Mouse (Mus musculus) hindbrain, embryonic 15.5 days (tissue): ENCODE measurements around the gene Hspg2. TPM values are rescaled to one million over a fixed set of nuclear protein-coding genes. Genes with fewer than 3 reads are reported as not detected.
"Not testable (repeated sequence)": the region's sequence is repeated elsewhere in the genome, so short reads cannot be mapped to it uniquely, and the experiment has no call there.

Source experiments
- ATAC-seq: fragments of 200-750 bp; cut with Nextera tagmentation; 2 replicates; pipeline ENCODE4 v1.8.0; 2017; ENCODE audit warnings: low read depth, moderate number of reproducible peaks, moderate TSS enrichment; ENCODE audit not compliant: low FRiP score
- H3K27ac ChIP-seq: fragments of 300-500 bp; sonication (generic); replicated peaks from 2 replicates; pipeline ENCODE4 v1.5.1; 2015; ENCODE audit warnings: mild to moderate bottlenecking, inconsistent platforms
- H3K27me3 ChIP-seq: fragments of 300-500 bp; sonication (generic); 2 replicates; pipeline ENCODE4 v1.6.1; 2015; ENCODE audit warnings: control low read depth, inconsistent platforms
- H3K36me3 ChIP-seq: fragments of 300-500 bp; sonication (generic); 2 replicates; pipeline ENCODE4 v1.6.1; 2015; ENCODE audit warnings: control low read depth, inconsistent platforms
- H3K4me1 ChIP-seq: fragments of 300-500 bp; sonication (generic); replicated peaks from 2 replicates; pipeline ENCODE4 v1.6.1; 2015; ENCODE audit warnings: control low read depth, inconsistent platforms
- H3K4me2 ChIP-seq: fragments of 300-500 bp; sonication (generic); 2 replicates; pipeline ENCODE4 v1.6.1; 2015; ENCODE audit warnings: moderate library complexity, mild to moderate bottlenecking, inconsistent platforms
- H3K4me3 ChIP-seq: fragments of 300-500 bp; sonication (generic); 2 replicates; pipeline ENCODE4 v1.5.1; 2015; ENCODE audit warnings: mild to moderate bottlenecking, inconsistent platforms
- H3K9ac ChIP-seq: fragments of 300-500 bp; sonication (generic); 2 replicates; pipeline ENCODE4 v1.6.1; 2015; ENCODE audit warnings: inconsistent platforms
- H3K9me3 ChIP-seq: fragments of 300-500 bp; sonication (generic); 2 replicates; pipeline ENCODE4 v1.6.1; 2016; ENCODE audit warnings: control low read depth, inconsistent platforms
- WGBS: fragments of 180-500 bp; shearing (Covaris S2); methylation state at CpG from one replicate; pipeline ENCODE4 v1.1.7; 2015; 5-methylcytosine and 5-hydroxymethylcytosine counted together
- polyA plus RNA-seq: library from polyadenylated mRNA; unstranded; fragments of >200 nt; fragmentation: Nextera tagmentation; extraction: Ambion mirVana; gene quantifications from 2 replicates; pipeline ENCODE4 v1.2.1, GENCODE M21; 2015

Hspg2 gene
- polyA plus RNA-seq, 1 experiment from 2014 or later, result 6.9 TPM

- Histone ChIP-seq H3K4me1 (no peaks in the 10 kb centered on the region), H3K4me3 (no peak overlapping the region), H3K36me3 (no peaks in the 10 kb centered on the region), H3K9me3 (no peaks in the 10 kb centered on the region), H3K27me3 (no peaks in the 10 kb centered on the region), H3K9ac (no peak overlapping the region), H3K27ac (no peak overlapping the region), H3K4me2 (no peak overlapping the region)
- 85% methylated on average over 16 of the region's 16 CpGs for WGBS
- ATAC-seq, result no peak
These were observed 88.2 kb downstream of the Hspg2 start for GRCm38 (mm10) chr4:137556673-137557210.

GRCm38 (mm10) chr4:137569873-137570272 is 101.3 kb downstream of the Hspg2 start:
- Histone ChIP-seq H3K9me3 (no peaks in the 10 kb centered on the region), H3K36me3 (no peaks in the 10 kb centered on the region), H3K9ac (no peak overlapping the region), H3K27ac (no peak overlapping the region), H3K4me3 (no peak overlapping the region), H3K4me2 (no peak overlapping the region), H3K4me1 (no peaks in the 10 kb centered on the region), H3K27me3 (no peaks in the 10 kb centered on the region)
- 73% methylated on average over 9 of the region's 9 CpGs for WGBS
- no peak for ATAC-seq

- H3K9me3 ChIP-seq, result no peaks in the 10 kb centered on the region
- ATAC-seq, result no peak
- no peak within 1 kb of the TSS for H3K4me3 ChIP-seq
- H3K27me3 ChIP-seq, result peaks cover 11% of the 10 kb centered on the region
- no peaks in the 10 kb centered on the region for H3K36me3 ChIP-seq
- H3K4me2 ChIP-seq, result no peak within 1 kb of the TSS
- WGBS, result 88% methylated on average over 10 of the region's 10 CpGs
- no peak within 1 kb of the TSS for H3K9ac ChIP-seq
- no peak within 1 kb of the TSS for H3K27ac ChIP-seq
- peaks cover 4% of the 10 kb centered on the region; the same call in 1 of the 2 replicates for H3K4me1 ChIP-seq
These were observed 105.9 kb downstream of the Hspg2 start, which contains the start of gene Ldlrad2 for GRCm38 (mm10) chr4:137574469-137574868. Ldlrad2 (minus strand) TSS chr4:137574569.

- H3K9me3 ChIP-seq, result no peaks in the 10 kb centered on the region
- no peak for ATAC-seq
- no peaks in the 10 kb centered on the region for H3K36me3 ChIP-seq
- H3K4me1 ChIP-seq, result peaks cover 4% of the 10 kb centered on the region; the same call in 1 of the 2 replicates
- no peak overlapping the region for H3K27ac ChIP-seq
- H3K9ac ChIP-seq, result no peak overlapping the region
- peaks cover 17% of the 10 kb centered on the region for H3K27me3 ChIP-seq
- H3K4me2 ChIP-seq, result no peak overlapping the region
- H3K4me3 ChIP-seq, result no peak overlapping the region
- WGBS, result 97% methylated on average over 12 of the region's 12 CpGs
These were observed 108.9 kb downstream of the Hspg2 start for GRCm38 (mm10) chr4:137577486-137577885.

- peaks cover 4% of the 10 kb centered on the region; the same call in 1 of the 2 replicates for H3K4me1 ChIP-seq
- WGBS, result 2% methylated on average over 39 of the region's 39 CpGs
- ATAC-seq, result no peak
- peak overlapping the region; percentile 14; the same call in 1 of the 2 replicates for H3K9ac ChIP-seq
- peak overlapping the region; percentile 60 for H3K4me2 ChIP-seq
- H3K36me3 ChIP-seq, result no peaks in the 10 kb centered on the region
- H3K27me3 ChIP-seq, result peaks cover 17% of the 10 kb centered on the region
- peak overlapping the region; percentile 31 for H3K4me3 ChIP-seq
- H3K27ac ChIP-seq, result no peak overlapping the region
- H3K9me3 ChIP-seq, result no peaks in the 10 kb centered on the region
These were observed 109.7 kb downstream of the Hspg2 start for GRCm38 (mm10) chr4:137578181-137578845.

GRCm38 (mm10) chr4:137579789-137580188 is 111.2 kb downstream of the Hspg2 start:
- peaks cover 4% of the 10 kb centered on the region; the same call in 1 of the 2 replicates for H3K4me1 ChIP-seq
- H3K9me3 ChIP-seq, result no peaks in the 10 kb centered on the region
- 74% methylated on average over 4 of the region's 4 CpGs for WGBS
- H3K4me2 ChIP-seq, result no peak overlapping the region
- no peak overlapping the region for H3K27ac ChIP-seq
- no peak overlapping the region for H3K4me3 ChIP-seq
- H3K36me3 ChIP-seq, result no peaks in the 10 kb centered on the region
- ATAC-seq, result no peak
- H3K9ac ChIP-seq, result no peak overlapping the region
- H3K27me3 ChIP-seq, result peaks cover 17% of the 10 kb centered on the region

- 80% methylated on average over 2 of the region's 2 CpGs for WGBS
- no peaks in the 10 kb centered on the region for H3K9me3 ChIP-seq
These were observed 111.7 kb downstream of the Hspg2 start for GRCm38 (mm10) chr4:137580299-137580698.

GRCm38 (mm10) chr4:137581815-137582214 is 113.2 kb downstream of the Hspg2 start:
- WGBS, result 40% methylated on average over 3 of the region's 3 CpGs
- ATAC-seq, result no peak
- Histone ChIP-seq H3K27me3 (peaks cover 17% of the 10 kb centered on the region), H3K9me3 (no peaks in the 10 kb centered on the region), H3K4me3 (no peak overlapping the region), H3K9ac (no peak overlapping the region), H3K27ac (no peak overlapping the region), H3K36me3 (no peaks in the 10 kb centered on the region), H3K4me2 (no peak overlapping the region), H3K4me1 (peaks cover 4% of the 10 kb centered on the region; the same call in 1 of the 2 replicates)

More at GRCm38 (mm10) chr4:137580299-137580698, 111.7 kb downstream of the Hspg2 start:
- ATAC-seq, result no peak
- Histone ChIP-seq H3K27me3 (peaks cover 17% of the 10 kb centered on the region), H3K9ac (no peak overlapping the region), H3K27ac (no peak overlapping the region), H3K36me3 (no peaks in the 10 kb centered on the region), H3K4me3 (no peak overlapping the region), H3K4me2 (no peak overlapping the region), H3K4me1 (peaks cover 4% of the 10 kb centered on the region; the same call in 1 of the 2 replicates)

GRCm38 (mm10) chr4:137589095-137589494 is 120.5 kb downstream of the Hspg2 start:
- not testable (repeated sequence) for H3K4me3 ChIP-seq, ATAC-seq
- 88% methylated on average over 2 of the region's 3 CpGs for WGBS

GRCm38 (mm10) chr4:137589586-137589985 is 121.0 kb downstream of the Hspg2 start:
- H3K27me3 ChIP-seq, result no peaks in the 10 kb centered on the region
- no peak overlapping the region for H3K27ac ChIP-seq
- ATAC-seq, result no peak
- H3K9me3 ChIP-seq, result no peaks in the 10 kb centered on the region
- H3K4me3 ChIP-seq, result no peak overlapping the region
- no peak overlapping the region for H3K9ac ChIP-seq
- H3K4me1 ChIP-seq, result no peaks in the 10 kb centered on the region
- no peak overlapping the region for H3K4me2 ChIP-seq
- 84% methylated on average over 3 of the region's 3 CpGs for WGBS
- no peaks in the 10 kb centered on the region for H3K36me3 ChIP-seq

More at GRCm38 (mm10) chr4:137589095-137589494, 120.5 kb downstream of the Hspg2 start:
- H3K27me3 ChIP-seq, H3K4me2 ChIP-seq, H3K9ac ChIP-seq, H3K27ac ChIP-seq, H3K36me3 ChIP-seq, H3K9me3 ChIP-seq, H3K4me1 ChIP-seq: not testable (repeated sequence)

- 83% methylated on average over 4 of the region's 4 CpGs for WGBS
These were observed 122.4 kb downstream of the Hspg2 start for GRCm38 (mm10) chr4:137590961-137591360.

More at GRCm38 (mm10) chr4:137590961-137591360, 122.4 kb downstream of the Hspg2 start:
- no peak overlapping the region for H3K4me3 ChIP-seq
- ATAC-seq, result no peak
- H3K27me3 ChIP-seq, result no peaks in the 10 kb centered on the region
- no peak overlapping the region for H3K27ac ChIP-seq
- no peaks in the 10 kb centered on the region for H3K9me3 ChIP-seq
- no peaks in the 10 kb centered on the region for H3K36me3 ChIP-seq
- peaks cover 12% of the 10 kb centered on the region for H3K4me1 ChIP-seq
- H3K4me2 ChIP-seq, result no peak overlapping the region
- H3K9ac ChIP-seq, result no peak overlapping the region
